Mouse (Mus musculus): ENCODE data around the gene Irak1.

The Irak1 gene

DNA sequence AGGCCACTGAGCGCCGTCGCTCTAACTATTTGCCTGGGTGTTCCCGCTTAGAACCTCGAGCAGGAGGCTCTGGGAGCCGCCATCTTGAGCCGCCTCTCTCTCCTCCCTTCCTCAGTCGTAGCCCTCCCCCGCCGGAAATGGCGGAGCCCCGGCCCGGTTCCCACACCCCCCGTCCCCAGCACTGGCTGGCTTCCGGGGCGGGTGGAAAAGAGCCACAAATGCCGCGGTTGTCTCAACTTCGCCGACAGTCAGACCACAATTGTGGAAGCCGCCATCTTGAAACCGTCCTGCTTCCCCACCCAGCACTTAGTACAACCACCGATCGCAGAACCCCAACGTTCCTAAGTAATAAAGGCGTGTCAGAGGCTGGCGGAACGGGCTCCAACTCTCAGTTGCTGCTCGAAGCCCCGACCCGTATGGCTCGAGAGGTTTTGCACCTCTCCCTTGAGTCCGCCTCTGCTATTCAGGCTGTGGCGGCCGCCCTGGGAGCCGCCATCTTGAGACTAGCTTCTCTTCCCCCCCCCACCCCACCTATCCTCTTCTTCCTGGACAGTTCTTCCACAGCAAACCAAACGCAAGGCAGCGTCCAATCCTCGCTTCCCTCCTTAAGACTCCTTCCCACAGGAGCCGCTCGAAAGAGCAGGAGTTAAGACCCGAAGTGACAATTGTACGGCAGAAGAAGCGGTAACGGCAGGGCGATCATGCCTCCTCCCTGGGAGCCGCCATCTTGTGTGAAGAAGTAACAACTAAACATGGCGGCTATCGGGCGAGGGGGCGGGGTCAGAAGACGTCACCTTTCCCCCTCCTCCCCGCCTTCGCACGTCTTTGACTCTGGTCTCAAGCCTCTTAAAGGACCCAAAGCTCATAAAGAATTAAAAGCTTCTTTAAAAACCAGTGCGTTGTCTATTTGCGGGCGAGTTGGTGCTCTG lies 57.2 kb downstream of the Irak1 start, which contains the start of gene Hcfc1:
Hcfc1 (minus strand) TSS at position 110 of the 929 bp plus-strand sequence.
- peak; percentile 92 for DNase-seq (ENCODE audit: low read depth)

DNA sequence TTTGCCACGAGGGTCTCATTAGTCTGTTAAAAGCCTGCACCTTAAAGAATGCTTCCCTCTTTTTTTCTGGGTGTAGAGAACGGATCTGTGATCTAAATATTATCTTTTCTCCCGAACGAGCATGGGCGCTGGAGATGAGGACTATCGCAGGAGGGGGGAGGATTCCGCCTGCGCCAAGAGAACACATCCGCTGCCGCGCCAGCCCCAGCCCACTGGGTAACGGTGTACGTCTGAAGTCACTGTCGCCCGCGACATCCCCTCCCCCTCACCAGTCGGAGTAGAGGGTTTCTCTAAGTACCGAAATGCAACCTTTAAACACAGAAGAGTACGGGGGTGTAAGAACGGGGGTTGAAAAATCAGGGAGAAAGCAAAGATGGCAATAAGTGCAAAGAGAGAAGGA lies 58.4 kb downstream of the Irak1 start:
- DNase-seq (ENCODE audit: low read depth) = peak; percentile 81

DNA sequence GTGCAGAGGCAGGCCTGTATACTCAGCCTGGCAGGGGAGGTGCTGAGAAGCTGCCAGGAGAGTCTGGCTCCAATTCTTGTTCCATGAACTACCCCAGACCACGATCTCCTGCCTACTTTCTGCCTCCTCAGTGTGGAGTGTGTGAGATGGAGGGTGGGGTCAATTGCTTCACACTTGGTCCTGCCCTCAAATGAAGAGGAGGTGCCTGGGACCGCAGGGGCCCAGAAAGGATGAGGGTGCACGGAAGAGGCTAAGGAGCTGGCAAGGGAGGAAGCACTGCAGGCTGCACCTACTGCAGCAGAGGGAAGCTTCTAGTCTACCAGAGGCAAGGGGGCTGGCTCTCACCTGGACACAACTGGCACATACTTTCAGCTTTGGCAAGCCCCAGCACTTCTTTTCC lies 59.4 kb downstream of the Irak1 start:
- DNase-seq (ENCODE audit: low read depth) = peak; percentile 65

Data from induced T-regulatory cell, adult 2 months (primary cell).